Mouse (Mus musculus) adrenal gland, postnatal 4 days (tissue): ENCODE measurements around the gene Unc45b. TPM values are rescaled to one million over a fixed set of nuclear protein-coding genes. Genes with fewer than 3 reads are reported as not detected.
"Not testable (repeated sequence)": the region's sequence is repeated elsewhere in the genome, so short reads cannot be mapped to it uniquely, and the experiment has no call there.

Experiments
- DNase-seq, 2 experiments: peaks; one replicate each; pipeline ENCODE4 v3.0.0; 2021 to 2022; ENCODE audit warnings: low spot score in 2 of 2, mixed read lengths in 2 of 2
- total RNA-seq, 2 experiments: library from RNA; stranded (reverse); gene quantifications; 2 replicates each; pipeline ENCODE4 v1.2.3; 2021

Unc45b gene
- total RNA-seq, 2 experiments from 2014 or later, result 14.9 to 15.5 TPM

DNA sequence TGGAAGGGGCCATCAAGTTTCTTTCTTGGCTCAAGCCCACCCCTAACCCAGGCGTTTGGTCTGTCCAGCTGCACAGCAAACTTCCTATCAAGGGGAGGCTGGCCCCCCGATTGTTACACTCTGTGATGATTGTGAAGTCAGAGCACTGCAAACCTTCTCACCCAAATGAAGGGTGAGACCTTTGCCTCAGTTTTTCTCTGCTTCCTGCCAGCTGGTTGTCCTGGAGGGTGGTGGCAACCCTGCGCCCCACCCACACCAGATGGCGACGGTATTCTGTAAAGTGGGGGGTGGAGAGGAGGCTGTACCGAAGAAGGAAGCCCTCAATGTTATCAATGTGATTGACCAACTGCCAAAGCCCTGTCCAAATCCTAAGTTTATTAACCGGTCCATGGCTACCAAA is 18.4 kb upstream of the Unc45b start, which contains the start of gene Fndc8:
Gene Fndc8 (plus strand): TSS at position 189 of the 400 bp plus-strand sequence.
- DNase-seq, result no peak

DNA sequence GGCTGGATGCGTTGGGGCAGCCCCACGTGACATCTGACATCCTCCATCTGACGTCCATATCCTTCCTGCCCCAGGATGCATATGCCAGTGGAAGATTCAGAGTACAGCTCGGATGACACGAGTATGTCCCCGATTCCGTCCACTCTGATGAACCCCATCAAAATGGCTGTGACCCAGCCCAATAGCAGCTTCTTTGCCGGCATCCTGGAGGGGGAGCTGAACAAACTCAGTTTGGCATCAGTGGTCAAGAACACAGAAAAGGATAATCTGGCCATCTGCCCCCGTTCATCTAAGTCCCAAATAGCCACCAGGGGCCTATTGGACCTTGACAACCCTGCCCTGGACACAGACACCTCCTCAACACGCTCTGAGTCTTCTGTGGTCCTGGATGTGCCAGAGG is 12.9 kb upstream of the Unc45b start:
- DNase-seq, result no peak

DNA sequence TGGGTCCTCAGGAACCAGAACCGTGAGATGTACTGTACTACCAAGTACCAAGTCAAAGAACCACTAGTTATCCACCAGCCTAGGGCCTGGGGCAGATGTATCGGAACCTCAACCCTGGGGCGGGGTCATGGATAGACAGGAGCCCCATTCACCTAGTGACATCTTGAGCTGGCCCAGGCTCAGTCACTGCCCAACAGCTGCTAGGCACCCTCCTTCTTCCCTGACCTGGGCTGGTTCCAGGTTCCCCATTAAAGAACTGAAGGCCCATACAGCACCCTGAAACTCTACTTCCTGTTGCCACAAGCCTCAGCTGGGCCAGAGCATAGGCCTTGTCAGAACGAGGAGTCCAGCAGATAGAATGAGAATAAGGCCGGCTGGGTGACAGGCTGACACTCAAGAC is 10.6 kb upstream of the Unc45b start:
- DNase-seq, result no peak

DNA sequence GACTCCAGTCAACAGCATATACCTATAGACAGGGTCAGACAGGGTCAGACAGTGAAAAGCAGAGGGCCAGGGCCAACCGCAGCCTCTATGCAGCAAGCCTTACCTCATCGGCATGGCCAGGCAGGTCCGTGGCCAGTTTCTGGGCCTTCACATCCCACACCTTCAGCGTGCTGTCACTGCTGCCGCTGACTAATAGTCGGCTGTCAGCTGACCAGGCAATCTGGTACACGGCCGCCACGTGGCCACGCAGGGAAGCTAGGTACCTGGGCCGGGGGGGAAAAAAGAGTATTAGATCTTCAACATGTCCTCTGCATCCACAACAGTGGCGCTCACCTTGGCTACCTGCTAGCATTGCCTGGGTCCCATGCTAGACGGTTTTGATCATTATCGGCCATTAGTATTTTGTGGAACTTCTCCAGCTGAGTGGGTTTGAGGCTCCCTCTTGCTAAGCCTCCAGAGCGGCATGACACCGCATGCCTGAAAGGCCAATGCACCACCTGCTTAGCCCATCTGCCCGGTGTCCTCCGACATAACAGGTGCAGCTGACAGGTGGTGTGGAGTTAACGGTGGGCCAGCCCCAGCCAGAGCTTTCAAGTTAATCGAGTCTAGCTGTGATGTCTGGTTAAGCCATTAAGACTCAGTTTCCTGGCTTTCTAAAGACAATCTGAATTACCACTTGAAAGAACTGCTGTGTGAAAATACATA is 8.6 kb upstream of the Unc45b start:
- no peak for DNase-seq

DNA sequence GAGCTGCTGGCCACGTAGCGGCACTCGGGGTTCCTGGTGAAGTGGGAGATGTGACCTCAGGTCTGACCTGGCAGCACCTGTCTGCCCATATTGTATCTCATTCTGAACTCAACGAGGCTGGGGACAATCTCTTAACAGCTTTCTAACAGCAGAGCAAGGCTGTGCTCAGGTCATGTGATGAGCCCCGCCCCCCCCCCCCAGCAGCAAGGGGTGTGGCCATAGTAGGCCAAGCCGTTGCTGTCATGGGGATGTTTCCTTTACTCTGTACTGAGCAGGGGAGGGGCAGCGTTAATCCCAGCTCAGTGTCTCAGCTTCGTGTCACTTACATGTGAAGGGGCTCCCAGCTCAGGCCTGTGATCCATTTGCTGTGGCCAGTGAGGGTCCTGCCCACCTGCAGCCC is 5.4 kb upstream of the Unc45b start:
- no peak for DNase-seq

DNA sequence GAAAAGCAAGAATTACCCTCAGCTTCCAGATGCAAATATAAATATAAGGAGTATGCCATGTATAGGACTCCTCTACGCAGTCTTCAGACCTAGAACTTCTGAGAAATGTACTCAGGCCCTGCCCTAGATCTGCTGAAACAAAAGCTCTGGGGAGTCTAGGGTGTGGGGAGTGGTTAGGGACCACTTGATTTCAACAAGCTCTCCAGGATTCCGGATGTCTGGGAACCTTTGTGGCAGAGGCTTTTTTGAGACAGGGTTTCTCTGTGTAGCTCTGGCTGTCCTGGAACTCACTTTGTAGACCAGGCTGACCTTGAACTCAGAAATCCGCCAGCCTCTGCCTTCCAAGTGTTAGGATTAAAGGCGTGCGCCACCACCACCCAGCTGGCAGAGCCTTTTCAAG is 4.5 kb upstream of the Unc45b start:
- DNase-seq, result no peak

DNA sequence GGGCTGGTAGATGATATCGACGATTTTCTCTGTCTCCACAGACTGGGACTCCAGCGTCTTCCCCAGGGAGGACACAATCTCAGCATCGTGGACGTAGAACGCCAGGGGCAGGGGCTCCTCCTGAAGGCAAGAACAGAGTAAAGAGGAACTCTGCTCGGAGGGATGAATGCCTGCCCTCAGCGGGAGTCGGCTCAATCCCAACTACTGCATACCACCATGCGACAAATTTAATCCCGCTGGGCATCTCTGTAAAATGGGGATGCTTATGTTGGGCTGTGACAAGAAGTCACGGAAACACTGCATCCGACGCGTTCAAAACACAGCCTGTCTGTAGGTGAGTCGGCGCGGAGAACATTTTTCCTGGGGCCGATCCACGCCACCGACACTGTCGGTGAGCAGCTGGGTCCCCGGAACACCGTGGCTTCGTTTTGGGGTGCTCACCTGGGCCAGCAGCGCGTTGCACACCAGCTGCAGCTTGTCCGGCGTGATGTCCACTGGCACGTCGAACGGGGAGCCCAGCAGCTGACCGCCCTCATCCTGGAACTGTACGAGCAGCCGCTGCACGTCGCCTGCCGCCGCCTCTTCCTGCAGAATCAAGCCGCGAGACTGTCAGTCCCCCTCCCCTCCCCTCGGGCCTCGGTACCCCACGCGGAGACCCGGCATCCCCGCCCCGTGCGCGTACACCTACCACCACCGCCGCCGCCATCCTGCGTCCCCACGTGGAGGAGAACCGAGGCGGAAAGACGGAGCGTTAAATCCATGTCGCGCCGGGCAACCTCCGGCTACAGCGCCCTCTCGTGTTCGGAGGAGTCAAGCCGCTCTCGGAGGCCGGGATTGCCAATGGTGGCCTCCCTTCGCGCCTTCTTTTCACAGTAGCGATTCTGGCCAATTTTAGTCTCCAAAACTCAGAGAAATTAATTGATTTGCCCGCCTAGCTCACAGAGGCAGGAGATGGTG is 2.4 kb upstream of the Unc45b start, which contains the start of gene Nle1:
Gene Nle1 (minus strand): TSS at position 761 of the 957 bp plus-strand sequence.
- peak; percentile 89 to 90 for DNase-seq

DNA sequence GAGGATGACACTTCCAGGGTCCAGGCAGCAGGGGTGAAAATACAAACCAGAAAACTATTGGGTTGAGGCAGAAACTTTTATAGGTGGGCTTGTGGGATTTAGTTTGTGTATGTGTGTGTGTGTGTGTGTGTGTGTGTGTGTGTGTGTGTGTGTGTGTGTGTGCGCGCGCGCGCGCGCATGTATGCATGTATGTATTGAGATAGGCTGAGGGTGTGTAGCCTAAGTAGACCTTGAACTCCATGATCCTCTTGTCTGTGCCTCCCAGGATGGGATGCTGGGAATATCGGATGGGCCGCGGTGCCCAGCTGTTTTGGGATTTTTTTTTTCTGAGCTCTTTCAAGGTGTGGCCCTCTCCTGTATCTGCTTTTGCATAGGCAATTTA is 1.8 kb upstream of the Unc45b start:
- no peak for DNase-seq

DNA sequence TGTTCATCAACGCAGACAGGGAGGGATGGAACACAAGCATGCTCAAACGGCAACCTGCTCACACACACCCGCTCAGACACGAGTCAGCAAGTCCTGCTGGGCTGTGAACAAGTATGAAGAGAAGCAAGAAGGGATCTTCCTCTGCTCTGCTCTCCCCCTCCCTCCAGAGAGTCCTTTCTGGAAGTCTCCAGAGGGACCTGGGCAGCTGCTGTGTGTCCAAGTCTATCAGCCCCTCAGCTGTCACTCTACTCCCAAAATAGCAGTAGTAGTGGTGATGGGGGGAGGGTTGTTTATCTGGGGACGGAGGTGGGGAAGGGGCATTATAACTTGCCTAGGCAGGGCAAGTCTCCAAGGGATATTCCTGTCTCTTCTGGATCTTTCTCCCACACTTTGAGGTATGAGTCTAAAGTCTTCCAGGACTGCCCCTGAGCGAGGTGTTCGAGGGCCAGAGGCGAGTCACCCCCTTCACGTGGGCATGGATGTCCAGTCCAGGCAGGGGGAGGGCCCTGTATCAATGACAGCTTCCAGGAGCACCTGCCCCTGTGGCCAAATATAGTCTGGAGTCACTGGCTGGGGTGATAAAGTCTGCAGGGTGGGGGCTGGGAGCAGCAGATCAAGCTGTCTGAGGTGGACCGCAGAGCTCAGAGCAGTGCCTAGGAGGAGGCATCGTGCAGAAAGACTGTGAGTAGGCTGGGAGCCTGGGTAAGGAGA is 484 bp downstream of the Unc45b start:
- DNase-seq, result no peak

DNA sequence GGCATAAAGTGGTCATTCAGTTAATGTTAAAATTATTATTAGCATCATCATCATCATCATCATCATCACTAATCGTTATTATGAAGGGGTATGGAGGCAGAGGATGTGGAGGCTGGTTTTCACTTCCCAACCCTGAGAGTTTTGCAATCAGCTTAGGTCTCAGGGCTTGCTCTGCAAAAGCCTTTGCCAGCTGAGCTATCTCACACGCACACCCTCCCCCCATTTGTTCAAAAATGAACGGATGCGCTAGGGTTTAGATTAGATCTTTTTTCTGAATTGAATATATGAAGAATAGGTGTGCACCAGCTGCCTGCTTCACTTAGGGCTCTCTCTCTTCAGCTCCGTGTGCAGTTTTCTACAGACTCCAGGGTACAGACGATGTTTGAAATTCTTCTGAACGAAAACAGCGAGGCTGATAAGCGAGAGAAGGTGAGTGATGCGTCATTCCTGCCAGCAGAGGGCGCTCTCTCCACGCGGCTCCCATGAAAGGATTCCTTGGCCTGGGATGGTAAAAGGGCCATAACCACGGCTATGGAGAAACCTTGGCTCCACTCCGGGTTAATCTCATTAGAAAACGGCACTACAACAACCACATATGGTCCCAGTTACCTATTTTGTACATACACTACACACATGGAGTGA is 4.5 kb downstream of the Unc45b start:
- peak; percentile 47 to 53 for DNase-seq

DNA sequence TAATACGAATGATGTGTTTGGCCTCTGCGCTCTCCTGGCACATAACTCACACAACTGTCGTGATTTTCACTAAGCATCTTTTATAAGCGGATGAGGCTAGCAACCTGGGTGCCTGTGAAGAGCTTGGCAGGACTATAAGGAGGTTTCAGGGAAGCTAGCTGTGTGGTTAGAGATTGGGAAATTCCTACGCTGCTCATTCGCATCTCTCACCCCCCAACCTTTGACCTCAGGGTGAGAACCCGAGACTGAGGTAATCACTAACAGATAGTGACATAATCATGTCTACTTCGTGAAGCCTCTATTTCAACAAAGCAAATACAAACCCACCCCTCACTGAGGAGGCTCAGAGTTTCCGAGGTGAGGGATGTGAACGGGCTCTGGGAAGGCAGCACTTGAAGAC is 10.4 kb downstream of the Unc45b start:
- no peak for DNase-seq

DNA sequence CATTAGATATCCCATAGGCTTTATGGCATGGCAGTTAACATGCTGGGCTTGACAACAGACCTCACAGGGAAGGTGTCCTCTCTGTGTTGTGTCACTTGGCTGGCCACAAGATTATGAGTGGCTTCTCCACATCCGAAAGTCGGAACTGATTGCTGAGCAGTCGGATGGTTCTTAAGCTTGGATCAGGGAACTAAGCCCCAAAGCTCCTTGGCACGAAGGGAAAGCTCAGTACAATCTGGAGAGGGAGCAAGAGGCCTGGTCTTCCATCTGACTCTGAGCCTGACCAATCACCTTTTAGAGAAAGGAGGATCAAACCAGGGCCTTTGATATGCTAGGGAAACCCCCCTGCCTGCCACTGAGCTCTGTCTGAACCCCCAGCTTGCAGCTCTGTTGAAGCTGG is 11.3 kb downstream of the Unc45b start:
- DNase-seq, result no peak

DNA sequence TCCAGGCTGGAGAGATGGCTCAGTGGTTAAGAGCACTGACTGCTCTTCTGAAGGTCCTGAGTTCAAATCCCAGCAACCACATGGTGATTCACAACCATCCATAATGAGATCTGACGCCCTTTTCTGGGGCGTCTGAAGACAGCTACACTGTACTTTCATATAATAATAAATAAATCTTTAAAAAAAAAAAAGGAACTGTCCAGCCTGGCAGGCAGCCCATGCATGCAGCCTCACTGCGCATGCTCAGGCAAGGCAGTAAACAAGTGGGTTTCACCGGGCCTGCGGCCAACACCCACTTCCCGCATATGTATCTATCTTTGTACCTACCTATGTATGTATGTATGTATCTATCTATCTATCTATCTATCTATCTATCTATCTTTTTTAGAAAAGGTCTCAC is 13.6 kb downstream of the Unc45b start:
- not testable (repeated sequence) for DNase-seq

DNA sequence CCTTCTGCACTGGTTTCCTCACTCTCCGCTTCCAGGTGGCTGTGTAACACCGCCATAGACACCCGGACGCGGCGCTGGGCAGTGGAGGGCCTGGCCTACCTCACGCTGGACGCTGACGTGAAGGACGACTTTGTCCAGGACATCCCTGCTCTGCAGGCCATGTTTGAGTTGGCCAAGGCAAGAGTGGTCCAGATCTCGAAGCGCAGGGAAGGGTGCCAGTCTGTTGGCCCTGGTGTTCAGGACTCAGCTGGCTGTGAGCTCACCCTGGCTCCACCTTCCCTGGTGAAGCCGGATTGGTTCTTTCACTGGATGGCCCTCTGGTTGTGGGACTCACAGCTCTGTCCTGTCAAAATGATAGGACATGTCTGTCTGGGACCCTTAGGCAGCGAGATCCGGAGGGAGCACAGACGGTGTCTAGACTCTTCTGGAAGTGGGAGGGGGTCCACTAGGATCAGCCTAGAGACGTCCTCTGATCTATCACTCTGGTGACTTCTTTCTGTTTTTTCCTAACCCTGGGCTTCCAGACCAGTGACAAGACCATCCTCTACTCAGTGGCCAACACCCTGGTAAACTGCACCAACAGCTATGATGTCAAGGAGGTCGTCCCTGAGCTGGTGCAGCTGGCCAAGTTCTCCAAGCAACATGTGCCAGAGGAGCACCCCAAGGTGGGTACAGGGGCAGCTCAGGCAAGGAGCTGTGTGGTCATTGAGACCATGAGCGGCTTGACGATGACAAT is 18.7 kb downstream of the Unc45b start:
- DNase-seq, result no peak

DNA sequence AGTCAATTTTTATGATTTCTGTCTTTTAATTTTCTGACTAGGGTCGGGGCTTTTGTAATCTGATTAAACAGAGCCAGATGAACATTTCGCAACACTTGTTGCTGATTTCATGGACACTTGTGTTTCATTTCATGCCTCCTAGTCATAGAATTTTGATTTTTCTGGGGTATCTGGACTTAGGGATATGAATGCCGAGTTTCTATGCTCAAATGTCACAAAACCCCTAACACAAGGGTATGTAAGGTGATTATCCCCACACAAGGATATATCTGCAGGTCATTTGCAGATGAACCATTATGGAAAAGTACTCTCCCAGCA is 19.2 kb downstream of the Unc45b start:
- DNase-seq, result no peak

DNA sequence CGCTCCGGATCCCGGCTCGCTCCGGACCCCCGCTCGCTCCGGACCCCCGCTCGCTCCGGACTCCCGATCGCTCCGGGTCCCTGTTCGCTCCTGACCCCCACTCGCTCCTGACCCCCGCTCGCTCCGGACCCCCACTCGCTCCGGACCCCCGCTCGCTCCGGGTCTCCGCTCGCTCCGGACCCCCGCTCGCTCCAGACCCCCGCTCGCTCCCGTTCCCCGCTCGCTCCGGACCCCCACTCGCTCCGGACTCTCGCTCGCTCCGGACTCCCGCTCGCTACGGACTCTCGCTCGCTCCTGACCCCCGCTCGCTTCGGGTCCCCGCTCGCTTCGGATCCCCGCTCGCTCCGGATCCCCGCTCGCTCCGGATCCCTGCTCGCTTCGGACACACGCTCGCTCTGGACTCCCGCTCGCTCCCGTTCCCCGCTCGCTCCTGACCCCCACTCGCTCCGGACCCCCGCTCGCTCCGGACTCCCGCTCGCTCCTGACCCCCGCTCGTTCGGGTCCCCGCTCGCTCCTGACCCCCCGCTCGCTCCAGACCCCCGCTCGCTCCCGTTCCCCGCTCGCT is 20.1 kb downstream of the Unc45b start:
- DNase-seq, result not testable (repeated sequence)

DNA sequence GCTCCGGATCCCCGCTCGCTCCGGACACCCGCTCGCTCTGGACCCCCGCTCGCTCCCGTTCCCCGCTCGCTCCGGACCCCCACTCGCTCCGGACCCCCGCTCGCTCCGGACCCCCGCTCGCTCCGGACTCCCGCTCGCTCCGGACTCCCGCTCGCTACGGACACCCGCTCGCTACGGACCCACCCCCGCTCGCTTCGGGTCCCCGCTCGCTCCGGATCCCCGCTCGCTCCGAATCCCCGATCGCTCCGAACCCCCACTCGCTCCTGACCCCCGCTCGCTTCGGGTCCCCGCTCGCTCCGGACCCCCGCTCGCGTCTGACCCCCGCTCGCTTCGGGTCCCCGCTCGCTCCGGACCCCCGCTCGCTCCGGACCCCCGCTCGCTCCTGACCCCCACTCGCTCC is 20.8 kb downstream of the Unc45b start:
- not testable (repeated sequence) for DNase-seq

DNA sequence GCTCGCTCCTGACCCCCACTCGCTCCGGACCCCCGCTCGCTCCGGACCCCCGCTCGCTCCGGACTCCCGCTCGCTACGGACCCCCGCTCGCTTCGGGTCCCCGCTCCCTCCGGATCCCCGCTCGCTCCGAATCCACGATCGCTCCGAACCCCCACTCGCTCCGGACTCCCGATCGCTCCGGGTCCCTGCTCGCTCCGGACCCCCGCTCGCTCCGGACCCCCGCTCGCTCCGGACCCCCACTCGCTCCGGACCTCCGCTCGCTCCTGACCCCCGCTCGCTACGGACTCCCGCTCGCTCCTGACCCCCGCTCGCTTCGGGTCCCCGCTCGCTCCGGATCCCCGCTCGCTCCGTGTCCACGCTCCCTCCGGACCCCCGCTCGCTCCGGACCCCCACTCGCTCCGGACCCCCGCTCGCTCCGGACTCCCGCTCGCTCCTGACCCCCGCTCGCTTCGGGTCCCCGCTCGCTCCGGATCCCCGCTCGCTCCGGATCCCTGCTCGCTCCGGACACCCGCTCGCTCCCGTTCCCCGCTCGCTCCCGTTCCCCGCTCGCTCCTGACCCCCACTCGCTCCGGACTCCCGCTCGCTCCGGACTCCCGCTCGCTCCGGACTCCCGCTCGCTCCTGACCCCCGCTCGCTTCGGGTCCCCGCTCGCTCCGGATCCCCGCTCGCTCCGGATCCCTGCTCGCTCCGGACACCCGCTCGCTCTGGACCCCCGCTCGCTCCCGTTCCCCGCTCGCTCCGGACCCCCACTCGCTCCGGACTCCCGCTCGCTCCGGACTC is 21.5 kb downstream of the Unc45b start:
- DNase-seq, result not testable (repeated sequence)

DNA sequence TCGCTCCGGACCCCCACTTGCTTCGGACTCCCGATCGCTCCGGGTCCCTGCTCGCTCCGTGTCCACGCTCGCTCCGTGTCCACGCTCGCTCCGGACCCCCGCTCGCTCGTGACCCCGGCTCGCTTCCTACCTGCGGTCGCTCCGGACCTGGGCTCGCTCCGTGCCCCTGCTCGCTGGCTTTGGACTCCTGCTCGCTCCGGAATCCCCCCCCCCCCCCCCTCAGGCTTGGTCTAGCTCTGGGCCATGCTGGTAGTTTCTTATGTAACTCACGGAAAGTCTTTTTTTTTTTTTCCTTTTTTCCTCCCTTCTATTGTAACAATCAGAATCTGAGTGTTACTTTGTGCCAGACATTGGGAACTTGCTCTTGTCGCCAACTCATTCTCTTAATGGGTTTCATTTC is 22.8 kb downstream of the Unc45b start:
- no peak for DNase-seq
